Mouse (Mus musculus): ENCODE measurements around the gene Amotl2. TPM values are rescaled to one million over a fixed set of nuclear protein-coding genes. Genes with fewer than 3 reads are reported as not detected.

The Amotl2 gene
- polyA plus RNA-seq, 1 experiment, result 7.2 TPM

DNA sequence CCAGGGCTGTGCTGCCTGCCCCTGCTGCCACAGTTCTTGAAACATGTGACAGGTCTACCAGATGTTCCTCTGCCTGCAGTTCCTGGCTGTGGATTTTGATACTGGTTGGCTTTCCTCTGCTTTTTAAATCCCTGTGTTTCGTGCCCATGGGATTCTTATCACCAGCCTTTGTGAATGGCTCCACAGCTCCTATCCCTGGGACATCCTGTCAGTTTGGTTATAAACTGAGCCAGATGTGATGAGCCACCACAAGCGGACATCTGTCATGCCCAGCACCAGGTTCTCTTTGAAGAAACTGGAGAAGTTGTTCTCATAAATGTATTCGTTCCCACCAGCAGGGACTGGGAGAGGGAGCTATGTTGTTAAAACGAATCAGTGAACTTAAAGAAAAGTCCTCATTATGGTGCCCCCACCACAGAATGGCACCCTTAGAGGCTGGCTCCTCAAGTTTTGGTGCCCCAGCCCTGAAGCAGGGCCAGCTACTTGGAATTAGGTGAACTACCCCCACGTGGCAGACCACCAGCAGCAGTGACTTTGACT is 15.9 kb downstream of the Amotl2 start:
- WGBS, result 75% methylated on average over 5 of the region's 5 CpGs
- H3K36me3 ChIP-seq (ENCODE audit: control insufficient read depth, insufficient read depth, low read length), result no peaks in the 10 kb centered on the region
- TF ChIP-seq CTCF (IDR thresholded peaks at IDR 0.05; ENCODE audit: borderline replicate concordance, control insufficient read depth, extremely low read depth, insufficient read depth, low read length, poor library complexity), result no peak
- H3K4me1 ChIP-seq (replicated peaks; ENCODE audit: control insufficient read depth, insufficient read depth, low read length), result no peaks in the 10 kb centered on the region
- no peaks in the 10 kb centered on the region for H3K27me3 ChIP-seq (ENCODE audit: control insufficient read depth, insufficient read depth, low read length)
- H3K27ac ChIP-seq (ENCODE audit: control insufficient read depth, insufficient read depth, low read length), result no peak overlapping the region
- no peak overlapping the region for H3K4me3 ChIP-seq (ENCODE audit: control insufficient read depth, insufficient read depth, low read length)
- no peak for DNase-seq

DNA sequence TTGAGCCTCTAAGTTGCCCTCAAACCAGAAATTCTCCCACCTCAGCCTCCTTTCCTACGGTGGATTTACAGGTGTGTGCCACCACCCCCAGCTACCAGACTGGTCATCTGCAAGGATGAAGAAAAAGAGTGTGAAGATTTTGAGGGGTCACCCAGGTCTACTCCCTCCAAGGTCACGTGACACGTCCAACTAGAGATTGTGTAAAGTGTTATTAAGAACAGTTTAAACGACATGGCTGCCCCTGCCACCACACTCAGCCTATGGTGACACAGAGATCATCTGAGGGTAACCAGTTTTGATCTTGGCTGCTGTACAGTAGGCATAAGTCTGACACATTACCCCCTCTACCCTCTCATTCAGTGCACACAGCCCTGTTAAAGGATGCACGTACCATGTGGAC is 17.0 kb downstream of the Amotl2 start:
- no peak for TF ChIP-seq POLR2A (IDR thresholded peaks at IDR 0.05; ENCODE audit: control insufficient read depth, extremely low read depth, insufficient read depth, low read length, poor library complexity)
- TF ChIP-seq CTCF (IDR thresholded peaks at IDR 0.05; ENCODE audit: borderline replicate concordance, control insufficient read depth, extremely low read depth, insufficient read depth, low read length, poor library complexity), result no peak
- Histone ChIP-seq H3K27me3 (ENCODE audit: control insufficient read depth, insufficient read depth, low read length) (no peaks in the 10 kb centered on the region), H3K36me3 (ENCODE audit: control insufficient read depth, insufficient read depth, low read length) (no peaks in the 10 kb centered on the region), H3K4me1 (replicated peaks; ENCODE audit: control insufficient read depth, insufficient read depth, low read length) (no peaks in the 10 kb centered on the region), H3K4me3 (ENCODE audit: control insufficient read depth, insufficient read depth, low read length) (no peak overlapping the region), H3K27ac (ENCODE audit: control insufficient read depth, insufficient read depth, low read length) (no peak overlapping the region)
- WGBS, result 94% methylated on average over 5 of the region's 5 CpGs
- DNase-seq, result no peak

DNA sequence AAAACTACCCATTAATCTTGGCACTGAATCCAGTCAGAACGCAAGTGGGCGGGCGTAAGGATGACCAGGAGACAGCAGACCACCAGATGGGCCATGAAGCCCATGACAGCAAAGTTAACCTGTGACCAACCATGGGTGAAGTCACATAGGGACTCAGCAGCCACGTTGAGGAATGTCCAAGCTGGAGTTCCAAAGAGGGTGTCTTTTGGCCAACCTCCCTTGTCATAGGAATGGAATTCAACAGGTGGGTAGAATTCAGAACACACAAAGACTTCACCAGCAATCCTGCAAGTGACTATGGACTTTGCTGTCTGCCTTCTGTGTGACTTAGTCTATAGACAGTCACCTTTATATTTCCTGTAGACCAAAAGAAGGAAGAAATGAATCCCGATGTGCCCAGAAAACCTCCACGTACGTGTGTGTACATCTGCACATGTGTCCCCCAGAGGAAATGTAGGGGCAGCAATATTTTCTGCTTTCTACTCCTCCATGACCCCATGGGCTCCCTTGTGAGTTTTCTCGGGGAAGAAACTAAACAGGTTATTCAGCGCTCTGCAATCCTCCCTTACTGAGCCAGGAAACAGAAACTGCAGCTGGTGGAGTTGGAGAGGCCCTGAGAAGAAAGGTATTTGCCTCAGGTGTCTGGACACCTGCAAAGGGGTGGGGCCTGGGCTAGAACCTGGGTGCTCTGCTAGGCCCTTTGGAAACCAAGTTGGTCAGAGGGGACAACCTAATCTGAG is 17.7 kb downstream of the Amotl2 start:
- Histone ChIP-seq H3K36me3 (ENCODE audit: control insufficient read depth, insufficient read depth, low read length) (no peaks in the 10 kb centered on the region), H3K4me3 (ENCODE audit: control insufficient read depth, insufficient read depth, low read length) (no peak overlapping the region), H3K27me3 (ENCODE audit: control insufficient read depth, insufficient read depth, low read length) (no peaks in the 10 kb centered on the region), H3K27ac (ENCODE audit: control insufficient read depth, insufficient read depth, low read length) (no peak overlapping the region), H3K4me1 (replicated peaks; ENCODE audit: control insufficient read depth, insufficient read depth, low read length) (no peaks in the 10 kb centered on the region)
- WGBS, result 84% methylated on average over 9 of the region's 9 CpGs
- DNase-seq, result no peak
- TF ChIP-seq POLR2A (IDR thresholded peaks at IDR 0.05; ENCODE audit: control insufficient read depth, extremely low read depth, insufficient read depth, low read length, poor library complexity) (no peak), CTCF (IDR thresholded peaks at IDR 0.05; ENCODE audit: borderline replicate concordance, control insufficient read depth, extremely low read depth, insufficient read depth, low read length, poor library complexity) (no peak)

DNA sequence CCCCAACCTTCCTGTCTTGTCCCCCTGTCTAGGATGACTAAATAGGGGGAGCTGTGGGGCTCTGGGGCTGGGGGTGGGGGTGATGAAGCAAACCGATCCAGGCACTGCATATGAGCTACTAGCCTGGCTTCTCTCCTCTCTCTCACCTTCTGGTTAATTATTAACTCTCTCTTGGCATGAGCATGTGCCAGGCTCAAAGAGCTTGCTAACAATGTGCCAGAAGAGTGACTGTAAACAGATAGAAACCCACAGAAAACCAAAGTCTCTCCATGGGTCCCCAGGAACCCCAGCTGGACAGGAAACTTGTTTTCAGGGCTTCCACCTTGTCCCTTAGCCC is 18.2 kb downstream of the Amotl2 start:
- 100% methylated on average over 1 of the region's 1 CpGs for WGBS
- Histone ChIP-seq H3K4me1 (replicated peaks; ENCODE audit: control insufficient read depth, insufficient read depth, low read length) (no peaks in the 10 kb centered on the region), H3K4me3 (ENCODE audit: control insufficient read depth, insufficient read depth, low read length) (no peak overlapping the region), H3K27ac (ENCODE audit: control insufficient read depth, insufficient read depth, low read length) (no peak overlapping the region), H3K27me3 (ENCODE audit: control insufficient read depth, insufficient read depth, low read length) (no peaks in the 10 kb centered on the region), H3K36me3 (ENCODE audit: control insufficient read depth, insufficient read depth, low read length) (no peaks in the 10 kb centered on the region)
- no peak for DNase-seq
- TF ChIP-seq POLR2A (IDR thresholded peaks at IDR 0.05; ENCODE audit: control insufficient read depth, extremely low read depth, insufficient read depth, low read length, poor library complexity) (no peak), CTCF (IDR thresholded peaks at IDR 0.05; ENCODE audit: borderline replicate concordance, control insufficient read depth, extremely low read depth, insufficient read depth, low read length, poor library complexity) (no peak)

DNA sequence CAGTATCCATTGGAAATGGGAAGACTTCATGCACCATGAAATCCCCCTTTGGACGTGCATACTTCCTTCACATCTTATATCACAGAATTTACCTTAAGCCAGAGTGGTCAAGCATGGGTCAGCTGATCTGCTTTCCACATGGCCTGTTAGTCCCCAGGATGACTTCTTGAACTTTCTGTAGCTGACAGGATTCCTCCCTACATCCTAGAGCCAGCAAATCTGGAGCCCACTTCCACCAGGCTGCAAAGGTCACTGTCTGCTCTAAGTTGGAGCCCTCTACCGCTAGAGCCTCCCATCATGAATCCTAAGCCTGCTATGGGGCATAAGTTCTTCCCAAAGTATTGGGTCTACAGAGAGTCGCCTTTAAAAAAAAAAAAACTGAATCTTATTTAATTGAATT is 18.8 kb downstream of the Amotl2 start:
- H3K4me1 ChIP-seq (replicated peaks; ENCODE audit: control insufficient read depth, insufficient read depth, low read length), result no peaks in the 10 kb centered on the region
- H3K4me3 ChIP-seq (ENCODE audit: control insufficient read depth, insufficient read depth, low read length), result no peak overlapping the region
- no peaks in the 10 kb centered on the region for H3K36me3 ChIP-seq (ENCODE audit: control insufficient read depth, insufficient read depth, low read length)
- no peak for TF ChIP-seq CTCF (IDR thresholded peaks at IDR 0.05; ENCODE audit: borderline replicate concordance, control insufficient read depth, extremely low read depth, insufficient read depth, low read length, poor library complexity)
- TF ChIP-seq POLR2A (IDR thresholded peaks at IDR 0.05; ENCODE audit: control insufficient read depth, extremely low read depth, insufficient read depth, low read length, poor library complexity), result no peak
- H3K27me3 ChIP-seq (ENCODE audit: control insufficient read depth, insufficient read depth, low read length), result no peaks in the 10 kb centered on the region
- 92% methylated on average over 3 of the region's 3 CpGs for WGBS
- DNase-seq, result no peak
- no peak overlapping the region for H3K27ac ChIP-seq (ENCODE audit: control insufficient read depth, insufficient read depth, low read length)

DNA sequence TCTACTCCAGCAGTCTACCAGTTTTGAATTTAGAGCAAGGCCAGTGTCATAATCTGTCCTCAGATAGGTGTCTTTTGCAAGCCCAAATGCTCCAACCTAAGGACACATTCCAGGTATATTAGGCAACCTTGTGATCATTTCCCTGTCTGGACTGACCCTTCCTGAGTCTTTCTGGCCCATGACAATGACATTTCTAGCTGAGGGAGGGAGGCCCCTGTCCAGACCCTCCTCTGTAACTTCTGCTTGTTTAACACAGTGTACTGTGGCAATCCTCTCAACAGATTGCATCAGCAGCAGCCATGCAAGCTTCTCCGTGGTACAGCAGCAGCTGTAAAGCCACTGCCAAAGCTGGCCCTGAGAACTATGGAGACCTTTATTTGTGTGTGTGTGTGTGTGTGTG is 19.5 kb downstream of the Amotl2 start:
- TF ChIP-seq CTCF (IDR thresholded peaks at IDR 0.05; ENCODE audit: borderline replicate concordance, control insufficient read depth, extremely low read depth, insufficient read depth, low read length, poor library complexity), result no peak
- no peak for TF ChIP-seq POLR2A (IDR thresholded peaks at IDR 0.05; ENCODE audit: control insufficient read depth, extremely low read depth, insufficient read depth, low read length, poor library complexity)
- H3K4me3 ChIP-seq (ENCODE audit: control insufficient read depth, insufficient read depth, low read length), result no peak overlapping the region
- H3K36me3 ChIP-seq (ENCODE audit: control insufficient read depth, insufficient read depth, low read length), result no peaks in the 10 kb centered on the region
- 75% methylated on average over 1 of the region's 1 CpGs for WGBS
- H3K27ac ChIP-seq (ENCODE audit: control insufficient read depth, insufficient read depth, low read length), result no peak overlapping the region
- no peaks in the 10 kb centered on the region for H3K4me1 ChIP-seq (replicated peaks; ENCODE audit: control insufficient read depth, insufficient read depth, low read length)
- no peaks in the 10 kb centered on the region for H3K27me3 ChIP-seq (ENCODE audit: control insufficient read depth, insufficient read depth, low read length)
- DNase-seq, result no peak

DNA sequence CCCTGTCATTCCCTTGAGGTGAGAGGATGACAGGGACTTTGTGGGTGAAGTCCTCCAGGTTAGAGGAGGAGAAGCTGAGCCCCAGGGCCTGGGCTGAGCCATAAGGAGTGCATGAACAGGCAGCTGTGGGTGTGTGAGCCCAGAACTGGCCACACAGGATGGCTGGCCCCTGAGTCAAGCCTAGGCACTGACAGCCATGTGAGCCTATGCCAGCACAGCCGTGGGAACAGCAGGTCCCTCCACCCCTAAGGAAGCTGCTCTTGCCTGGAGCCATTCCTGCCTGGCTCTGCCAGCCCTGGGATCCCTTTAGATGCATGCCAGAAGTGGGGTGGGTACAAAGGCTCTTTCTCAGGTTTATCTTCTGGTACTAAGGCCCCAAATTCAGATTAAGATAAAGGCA is 20.9 kb downstream of the Amotl2 start:
- H3K36me3 ChIP-seq (ENCODE audit: control insufficient read depth, insufficient read depth, low read length), result no peaks in the 10 kb centered on the region
- no peak overlapping the region for H3K27ac ChIP-seq (ENCODE audit: control insufficient read depth, insufficient read depth, low read length)
- TF ChIP-seq POLR2A (IDR thresholded peaks at IDR 0.05; ENCODE audit: control insufficient read depth, extremely low read depth, insufficient read depth, low read length, poor library complexity) (no peak), CTCF (IDR thresholded peaks at IDR 0.05; ENCODE audit: borderline replicate concordance, control insufficient read depth, extremely low read depth, insufficient read depth, low read length, poor library complexity) (no peak)
- no peak for DNase-seq
- WGBS, result 68% methylated on average over 1 of the region's 1 CpGs
- no peaks in the 10 kb centered on the region for H3K4me1 ChIP-seq (replicated peaks; ENCODE audit: control insufficient read depth, insufficient read depth, low read length)
- no peaks in the 10 kb centered on the region for H3K27me3 ChIP-seq (ENCODE audit: control insufficient read depth, insufficient read depth, low read length)
- no peak overlapping the region for H3K4me3 ChIP-seq (ENCODE audit: control insufficient read depth, insufficient read depth, low read length)
